Mouse (Mus musculus): ENCODE measurements around the gene Pou6f1.

DNA sequence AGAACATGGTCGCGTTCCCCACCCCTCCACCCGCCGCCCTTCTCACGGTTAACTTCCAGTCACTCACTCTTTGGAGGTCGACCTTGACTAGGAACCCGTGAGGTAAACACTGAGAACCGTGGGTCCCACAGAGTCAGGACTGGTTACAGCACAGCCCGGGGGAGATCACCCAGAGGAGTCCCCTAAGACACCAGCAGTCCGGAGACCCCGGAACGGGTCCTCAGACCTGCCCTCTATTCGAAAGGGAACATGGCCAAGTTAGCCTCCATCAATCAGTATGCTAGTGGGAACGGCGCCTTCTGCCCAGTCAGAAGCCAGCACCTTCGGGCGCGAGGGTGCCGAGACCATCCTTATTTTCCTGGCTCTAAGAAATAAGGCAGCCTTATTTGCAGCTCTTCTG, 16.4 kb upstream of the Pou6f1 start:
- TF ChIP-seq CTCF (IDR thresholded peaks at IDR 0.05; ENCODE audit: borderline replicate concordance, control insufficient read depth, extremely low read depth, insufficient read depth, low read length, poor library complexity) (no peak), POLR2A (IDR thresholded peaks at IDR 0.05; ENCODE audit: control insufficient read depth, extremely low read depth, insufficient read depth, low read length, poor library complexity) (no peak)
